Mouse (Mus musculus) left cerebral cortex, postnatal 25 days (tissue): ENCODE measurements around the gene Cpa3. TPM values are rescaled to one million over a fixed set of nuclear protein-coding genes. Genes with fewer than 3 reads are reported as not detected.

Experiments
- microRNA-seq, 2 experiments: library from miRNA; unstranded; fragments of <30 nt; microRNA quantifications; one replicate each; pipeline ENCODE4 v1.2.0; 2022
- total RNA-seq, 2 experiments: library from RNA; stranded (reverse); gene quantifications; 2 replicates each; pipeline ENCODE4 v1.2.3; 2021

The Cpa3 gene
- total RNA-seq, 2 experiments from 2014 or later, result not detected

Small RNA genes within 50 kb of the gene (microRNA-seq; reads per million reads assigned to microRNA genes)
- gene Mir7007, result 0 reads per million in 2 experiments

Other genes starting within 250 kb of the Cpa3 start
- 10 to 100 TPM; 13.4 to 17.3 TPM for gene Hps3, start 206.9 kb downstream of the Cpa3 start, total RNA-seq
- gene Hltf, start 184.4 kb downstream of the Cpa3 start, total RNA-seq, result 10 to 100 TPM; 16.0 to 20.3 TPM
- gene Gyg, start 86.9 kb downstream of the Cpa3 start, total RNA-seq, result 10 to 100 TPM; 30.4 to 30.9 TPM
- under 1 TPM in 1 of 2 experiments, not detected in 1; 0.34 TPM for gene Cpb1, start 33.6 kb upstream of the Cpa3 start, total RNA-seq
- gene Agtr1b, start 125.0 kb upstream of the Cpa3 start, total RNA-seq, result not detected